In the genomic region with DNA sequence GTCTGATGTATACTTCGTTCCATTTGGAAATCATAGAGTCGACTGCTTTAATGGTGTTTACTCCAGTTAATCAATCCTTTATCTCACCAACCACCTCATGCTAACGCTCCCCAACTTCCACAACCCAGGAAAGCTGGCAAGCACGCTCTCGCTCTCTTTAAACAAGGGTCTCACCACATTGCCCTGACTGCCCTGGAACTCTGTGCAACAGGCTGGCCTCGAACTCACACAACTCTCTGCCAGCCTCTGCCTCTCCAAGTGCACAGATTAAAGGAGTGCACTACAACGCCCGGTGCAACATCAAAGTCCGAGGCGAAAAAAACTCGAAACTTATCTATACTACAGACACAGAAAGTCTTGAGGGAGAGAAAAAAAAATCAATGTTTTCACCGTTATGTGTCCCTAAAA, we compare ENCODE assay signal across 8 mouse cellular contexts. TPM values are rescaled to one million over a fixed set of nuclear protein-coding genes. Genes with fewer than 3 reads are reported as not detected.
A peak's percentile ranks its signal among the peaks of the same experiment; 100 is the strongest.
DNase-seq lines count a peak whose midpoint lies in the region; ATAC-seq lines count a peak whose summit lies in the region.

No protein-coding gene starts in this region.

- peak overlapping the region; percentile 64 for H3K4me2 ChIP-seq in intestine, embryonic 14.5 days (ENCODE audit: low read length)
- peak overlapping the region; percentile 79 for H3K4me2 ChIP-seq in midbrain, embryonic 14.5 days (ENCODE audit: low read length)

- H3K36me3 ChIP-seq in intestine, embryonic 14.5 days (ENCODE audit: control insufficient read depth, insufficient read depth, low read length), result peaks cover 23% of the 10 kb centered on the region
- H3K36me3 ChIP-seq in midbrain, embryonic 14.5 days (ENCODE audit: control insufficient read depth, insufficient read depth, low read length), result peaks cover 16% of the 10 kb centered on the region; the same call in 1 of the 2 replicates

- H3K4me3 ChIP-seq in intestine, embryonic 14.5 days (ENCODE audit: low read depth, low read length), result peak overlapping the region; percentile 59
- H3K4me3 ChIP-seq in midbrain, embryonic 14.5 days (replicated peaks; ENCODE audit: low read depth, low read length), result peak overlapping the region; percentile 59

- peaks cover 5% of the 10 kb centered on the region for H3K4me1 ChIP-seq in intestine, embryonic 14.5 days (replicated peaks; ENCODE audit: control insufficient read depth, insufficient read depth, low read length)
- H3K4me1 ChIP-seq in midbrain, embryonic 14.5 days (ENCODE audit: control insufficient read depth, insufficient read depth, low read length), result peaks cover 13% of the 10 kb centered on the region

- H3K9me3 ChIP-seq in intestine, embryonic 14.5 days (ENCODE audit: control insufficient read depth, low read length), result no peaks in the 10 kb centered on the region
- no peaks in the 10 kb centered on the region for H3K9me3 ChIP-seq in midbrain, embryonic 14.5 days (ENCODE audit: control insufficient read depth, low read length)

- H3K27ac ChIP-seq in intestine, embryonic 14.5 days (ENCODE audit: low read depth), result peak overlapping the region; percentile 97
- H3K27ac ChIP-seq in midbrain, embryonic 14.5 days (replicated peaks; ENCODE audit: low read depth, low read length), result peak overlapping the region; percentile 92

- H3K9ac ChIP-seq in intestine, embryonic 14.5 days (ENCODE audit: low read length), result peak overlapping the region; percentile 70
- peak overlapping the region; percentile 76 for H3K9ac ChIP-seq in midbrain, embryonic 14.5 days (replicated peaks; ENCODE audit: low read length)

- no peaks in the 10 kb centered on the region for H3K27me3 ChIP-seq in intestine, embryonic 14.5 days (replicated peaks; ENCODE audit: control insufficient read depth, insufficient read depth, low read length)
- H3K27me3 ChIP-seq in midbrain, embryonic 14.5 days (ENCODE audit: control insufficient read depth, insufficient read depth, low read length), result no peaks in the 10 kb centered on the region

- ATAC-seq in intestine, embryonic 14.5 days (replicated peaks; ENCODE audit: low FRiP score, low TSS enrichment, low read depth), result peak; percentile 56
- ATAC-seq in midbrain, embryonic 14.5 days (ENCODE audit: low FRiP score, low TSS enrichment), result peak; percentile 24

- DNase-seq in adrenal gland, postnatal 10 days, result peak; percentile 45
- DNase-seq in adrenal gland, postnatal 4 days (ENCODE audit: low spot score in 2 of 2), result no peak
- peak; percentile 39 to 52 for DNase-seq in spleen, postnatal 10 days (ENCODE audit: low spot score in 2 of 2)
- no peak for DNase-seq in spleen, postnatal 36 days (ENCODE audit: low spot score in 2 of 2)
- no peak for DNase-seq in intestine, embryonic 14.5 days (ENCODE audit: low spot score)
- DNase-seq in midbrain, embryonic 14.5 days, result no peak
- DNase-seq in layer of hippocampus, adult 9-11 months, result no peak
- no peak for DNase-seq in gastrocnemius, adult 8-10 months (ENCODE audit: low spot score in 2 of 2)

- 2% methylated on average over 12 of the region's 12 CpGs for WGBS in intestine, embryonic 14.5 days
- 3% methylated on average over 12 of the region's 12 CpGs for WGBS in midbrain, embryonic 14.5 days

RNA-seq across cellular contexts. Expression of a gene that starts 0.3 kb away (rescaled TPM):
- 10 to 100 TPM; 27.1 to 33.0 TPM for total RNA-seq in adrenal gland, postnatal 10 days (2021)
- total RNA-seq in adrenal gland, postnatal 4 days (2021), result 10 to 100 TPM; 45.7 to 50.1 TPM
- 15.2 and 16.0 TPM in 2 replicates for polyA plus RNA-seq in intestine, embryonic 14.5 days (2014; fragmentation: Nextera tagmentation; extraction: Ambion mirVana)
- 2.6 and 4.5 TPM in 2 replicates for polyA plus RNA-seq in midbrain, embryonic 14.5 days (2014; fragmentation: Nextera tagmentation; extraction: Ambion mirVana)
- total RNA-seq in gastrocnemius, adult 8-10 months (2022), result 1 to 10 TPM in 3 of 4 experiments, under 1 TPM in 1; 0.92 to 2.0 (median 1.4) TPM

RNA-seq across cellular contexts. Expression of a gene that starts 0.6 kb away (rescaled TPM):
- total RNA-seq in adrenal gland, postnatal 10 days (2021), result 100 to 1,000 TPM; 128 to 134 TPM
- total RNA-seq in adrenal gland, postnatal 4 days (2021), result 100 to 1,000 TPM; 110 to 113 TPM
- 411 and 426 TPM in 2 replicates for polyA plus RNA-seq in intestine, embryonic 14.5 days (2014; fragmentation: Nextera tagmentation; extraction: Ambion mirVana)
- 266 and 270 TPM in 2 replicates for polyA plus RNA-seq in midbrain, embryonic 14.5 days (2014; fragmentation: Nextera tagmentation; extraction: Ambion mirVana)
- 100 to 1,000 TPM in 2 of 4 experiments, 10 to 100 TPM in 2; 90.9 to 112 (median 101) TPM for total RNA-seq in gastrocnemius, adult 8-10 months (2022)

RNA-seq across cellular contexts. Expression of a gene that starts 8.8 kb away (rescaled TPM):
- total RNA-seq in adrenal gland, postnatal 10 days (2021), result 100 to 1,000 TPM; 175 to 185 TPM
- 100 to 1,000 TPM; 193 to 196 TPM for total RNA-seq in adrenal gland, postnatal 4 days (2021)
- 288 and 312 TPM in 2 replicates for polyA plus RNA-seq in intestine, embryonic 14.5 days (2014; fragmentation: Nextera tagmentation; extraction: Ambion mirVana)
- polyA plus RNA-seq in midbrain, embryonic 14.5 days (2014; fragmentation: Nextera tagmentation; extraction: Ambion mirVana), result 287 and 336 TPM in 2 replicates
- total RNA-seq in gastrocnemius, adult 8-10 months (2022), result 100 to 1,000 TPM in 1 of 4 experiments, 10 to 100 TPM in 3; 81.4 to 104 (median 87.7) TPM

RNA-seq across cellular contexts. Expression of a gene that starts 9.7 kb away (rescaled TPM):
- 10 to 100 TPM; 15.3 to 18.9 TPM for total RNA-seq in adrenal gland, postnatal 10 days (2021)
- total RNA-seq in adrenal gland, postnatal 4 days (2021), result 10 to 100 TPM; 20.6 to 21.9 TPM
- 1.4 and 2.7 TPM in 2 replicates for polyA plus RNA-seq in intestine, embryonic 14.5 days (2014; fragmentation: Nextera tagmentation; extraction: Ambion mirVana)
- polyA plus RNA-seq in midbrain, embryonic 14.5 days (2014; fragmentation: Nextera tagmentation; extraction: Ambion mirVana), result 4.7 and 5.8 TPM in 2 replicates
- 10 to 100 TPM; 19.3 to 26.7 (median 21.7) TPM for total RNA-seq in gastrocnemius, adult 8-10 months (2022)

RNA-seq across cellular contexts. Expression of a gene that starts 25.8 kb away (rescaled TPM):
- total RNA-seq in adrenal gland, postnatal 10 days (2021), result 10 to 100 TPM; 16.2 to 28.9 TPM
- total RNA-seq in adrenal gland, postnatal 4 days (2021), result 10 to 100 TPM; 20.6 to 22.5 TPM
- polyA plus RNA-seq in intestine, embryonic 14.5 days (2014; fragmentation: Nextera tagmentation; extraction: Ambion mirVana), result 1.6 and 2.1 TPM in 2 replicates
- 3.7 and 5.1 TPM in 2 replicates for polyA plus RNA-seq in midbrain, embryonic 14.5 days (2014; fragmentation: Nextera tagmentation; extraction: Ambion mirVana)
- total RNA-seq in gastrocnemius, adult 8-10 months (2022), result 1 to 10 TPM; 2.6 to 3.4 (median 3.1) TPM

Comparison
In these comparisons a context has a peak if more than half of its experiments do, and no peak if none do; other contexts are left out.
1. DNase-seq: peak in adrenal gland, postnatal 10 days (single experiment) and spleen, postnatal 10 days (2 of 2); none in adrenal gland, postnatal 4 days (0 of 2), spleen, postnatal 36 days (0 of 2), intestine, embryonic 14.5 days (single experiment), midbrain, embryonic 14.5 days (single experiment), layer of hippocampus, adult 9-11 months (single experiment) and gastrocnemius, adult 8-10 months (0 of 2).
2. RNA of a gene that starts 0.3 kb away (total RNA-seq): 45.7 to 50.1 TPM in adrenal gland, postnatal 4 days and 27.1 to 33.0 TPM in adrenal gland, postnatal 10 days; 0.92 to 2.0 TPM in gastrocnemius, adult 8-10 months; every median in the first group is over 4 times any median in the second.